Mouse (Mus musculus) urinary bladder, postnatal 14 days (tissue): ENCODE results near the gene Vdr.

ENCODE experiments used
- DNase-seq: peaks from one replicate; pipeline ENCODE4 v3.0.0; 2021; ENCODE audit warnings: low spot score

The Vdr gene

DNA sequence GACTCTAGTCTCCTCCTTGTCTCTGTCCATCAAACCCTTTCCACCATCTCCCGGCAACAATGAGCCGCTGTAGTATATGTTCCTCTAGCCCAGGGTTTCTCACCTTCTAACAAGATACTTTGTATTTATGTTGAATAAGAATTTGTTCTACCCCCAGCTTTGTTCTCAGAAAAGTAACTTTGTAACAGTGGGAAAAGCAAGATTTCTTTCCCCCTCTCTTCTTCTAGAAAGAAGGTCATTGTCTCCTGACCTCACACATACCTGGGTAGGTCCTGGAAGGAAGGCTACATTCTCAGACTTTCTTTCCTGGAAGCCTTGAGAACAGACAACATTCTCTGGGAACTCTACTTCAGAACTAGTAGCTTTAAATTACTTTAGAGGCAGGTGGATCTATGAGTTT is at the start of gene Vdr:
Vdr (minus strand) TSS at position 101 of the 400 bp plus-strand sequence.
- no peak for DNase-seq

DNA sequence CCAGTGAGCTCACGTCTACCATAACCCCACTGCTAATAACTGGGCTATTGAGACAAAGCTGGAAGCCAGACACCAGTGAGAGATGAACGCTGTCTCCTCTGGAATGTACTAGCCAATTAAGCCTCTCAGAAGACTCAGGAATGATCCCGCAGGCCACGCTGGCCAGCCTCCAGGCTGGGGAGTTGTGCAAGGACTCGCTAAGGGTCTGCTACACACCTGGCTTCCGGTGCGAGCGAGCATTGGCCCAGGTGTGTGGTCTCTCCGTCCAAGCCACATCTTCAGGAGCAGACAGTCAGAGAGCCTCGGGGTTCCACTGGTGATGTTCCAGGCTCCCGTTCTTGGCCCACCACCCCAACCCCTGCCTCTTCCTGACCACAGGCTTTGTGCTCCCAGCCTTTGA is 46.0 kb upstream of the Vdr start:
- no peak for DNase-seq

DNA sequence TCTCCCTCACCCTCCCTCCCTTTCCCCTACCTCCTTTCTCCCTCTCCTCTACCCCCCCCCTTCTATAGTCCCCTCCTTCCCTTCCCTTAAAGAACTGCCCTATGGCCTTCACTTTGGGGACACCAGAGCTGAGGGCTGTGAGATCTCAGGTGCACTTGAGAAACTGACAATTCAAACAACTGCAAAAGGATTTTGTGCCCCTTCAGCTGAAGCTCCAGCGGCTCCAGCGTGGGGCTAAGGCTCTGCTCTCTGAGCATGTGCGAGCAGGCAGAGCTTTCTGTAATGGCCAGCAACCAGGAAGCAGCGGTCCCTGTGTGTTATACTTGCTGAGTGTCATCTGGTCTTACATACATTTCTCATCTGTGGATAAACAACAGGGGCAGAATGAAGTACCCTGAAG is 45.3 kb upstream of the Vdr start:
- DNase-seq: no peak

DNA sequence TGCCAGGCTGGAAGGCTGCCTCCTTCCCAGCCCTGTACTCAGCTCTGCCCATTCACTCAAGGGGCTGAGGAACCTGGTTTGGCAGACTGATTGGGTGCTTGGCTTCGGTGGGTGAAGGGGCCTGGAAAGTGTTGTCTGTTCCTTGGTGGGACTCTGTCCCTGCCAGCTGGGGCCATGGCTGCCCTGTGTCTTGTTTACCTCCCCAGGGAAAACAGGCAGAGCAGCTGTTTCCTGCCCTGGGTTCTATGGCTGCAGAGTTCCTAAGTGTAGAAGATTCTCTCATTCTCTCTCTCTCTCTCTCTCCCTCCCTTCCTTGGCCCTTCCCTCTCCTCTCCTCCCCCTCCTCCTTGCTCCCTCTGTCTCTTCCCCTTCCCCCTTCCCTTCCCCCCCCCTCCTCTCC is 44.9 kb upstream of the Vdr start:
- DNase-seq: no peak

DNA sequence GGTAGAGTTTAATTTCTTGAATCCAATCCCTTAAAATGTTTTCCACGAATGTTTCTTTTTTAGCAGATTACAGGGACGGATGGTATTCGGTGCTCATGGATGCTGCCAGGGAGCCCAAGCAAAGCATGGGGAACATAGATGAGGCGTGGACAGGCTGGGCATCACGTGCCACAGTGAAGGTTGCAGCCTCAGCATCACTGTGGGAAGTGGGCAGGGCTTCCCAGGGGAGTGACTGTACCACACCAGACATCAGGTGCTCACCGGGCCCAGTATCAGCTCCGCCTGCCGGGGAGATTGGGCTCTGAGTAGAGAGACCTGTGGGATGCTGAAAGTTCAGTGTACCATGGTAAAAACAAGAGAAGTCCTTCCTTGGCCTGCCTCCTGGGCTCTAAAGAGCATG is 44.2 kb upstream of the Vdr start:
- DNase-seq: no peak

DNA sequence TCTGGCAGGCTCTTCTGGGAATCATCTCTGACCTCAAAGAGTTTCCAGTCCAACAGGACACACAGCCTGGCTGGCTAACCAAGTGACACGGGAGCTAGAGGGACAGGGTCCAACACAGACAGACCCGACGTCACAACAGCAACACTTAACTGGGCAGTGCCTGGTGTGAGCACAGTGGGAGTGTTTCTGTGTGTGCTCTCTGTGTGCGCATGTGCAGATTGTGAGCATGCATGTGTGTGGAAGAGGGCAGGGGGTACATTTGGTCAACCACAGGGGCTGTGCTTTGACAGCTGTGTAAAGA is 42.4 kb upstream of the Vdr start:
- DNase-seq: no peak

DNA sequence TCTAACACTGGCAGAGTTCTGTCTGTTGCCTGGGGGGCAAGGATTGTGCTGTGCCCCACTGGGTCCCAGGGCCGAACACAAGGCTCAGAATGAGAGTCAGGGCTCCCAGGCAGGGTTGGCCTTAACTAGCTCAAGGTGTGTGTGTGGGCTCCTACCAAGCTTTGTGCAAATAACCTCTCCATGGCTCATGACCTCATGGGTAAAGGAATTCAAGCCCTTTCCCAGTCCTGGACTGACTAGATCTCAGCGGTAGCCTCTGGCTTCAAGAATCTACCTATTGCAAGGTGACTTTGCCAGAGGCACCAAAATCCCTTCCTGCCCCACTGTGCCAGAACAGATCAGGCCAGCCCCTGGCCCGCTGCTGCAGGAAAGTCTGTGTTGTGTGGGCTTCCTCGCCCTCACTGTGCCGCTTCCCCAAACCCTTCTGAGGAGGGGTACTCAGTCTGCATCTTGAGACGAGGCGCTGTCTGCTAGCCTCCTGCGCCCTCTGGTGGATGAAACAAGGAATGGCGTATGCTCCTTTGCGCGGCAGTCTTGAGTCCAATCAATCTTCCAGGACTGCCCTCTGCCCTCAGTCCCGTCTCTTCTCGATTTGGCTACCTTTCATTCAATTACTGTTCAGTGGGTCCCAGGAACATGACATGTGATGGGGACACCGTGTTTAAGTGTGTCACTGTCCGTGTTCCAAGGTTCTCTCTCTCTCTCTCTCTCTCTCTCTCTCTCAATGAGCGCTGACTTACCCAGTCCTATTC is 41.9 kb upstream of the Vdr start:
- peak; percentile 46 for DNase-seq

DNA sequence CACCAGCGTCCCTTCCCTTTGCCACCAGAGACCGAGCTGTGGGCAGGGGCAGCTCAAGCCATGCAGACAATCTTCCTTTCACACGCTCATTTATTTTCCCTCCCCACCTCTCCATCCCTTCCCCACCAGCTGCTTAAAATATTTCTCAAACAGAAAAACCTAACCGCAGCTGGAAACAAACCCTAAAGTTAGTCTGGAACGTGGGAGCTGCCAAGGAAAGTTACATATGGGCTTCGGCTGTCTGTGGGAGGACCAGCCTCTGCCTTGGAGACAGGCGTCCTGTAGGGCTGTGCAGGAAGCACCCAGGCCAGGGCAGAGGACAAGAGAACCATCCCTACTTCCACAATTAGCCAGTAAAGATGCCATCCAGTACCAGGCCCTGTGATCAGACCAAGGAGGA is 39.8 kb upstream of the Vdr start:
- DNase-seq: no peak

DNA sequence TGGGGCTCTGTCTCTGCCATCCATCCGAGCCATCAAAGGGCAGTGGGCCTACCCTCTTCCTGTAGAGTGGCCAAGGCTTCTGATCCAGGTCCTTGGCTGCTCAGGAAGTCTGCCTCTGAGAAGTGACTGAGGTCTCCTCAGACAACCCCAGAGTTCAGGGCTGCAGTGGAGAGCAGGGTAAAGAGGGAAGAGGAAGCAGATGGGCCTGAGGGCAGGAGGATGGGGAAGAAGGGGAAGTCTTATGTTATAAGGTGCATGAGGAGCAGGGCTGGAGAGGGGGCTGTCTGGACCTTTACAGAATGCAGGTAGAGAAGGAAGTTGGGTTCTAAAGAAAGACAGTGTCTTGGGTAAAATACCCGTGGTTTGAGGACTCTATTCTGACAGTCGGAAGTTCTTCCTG is 39.3 kb upstream of the Vdr start:
- DNase-seq: no peak

DNA sequence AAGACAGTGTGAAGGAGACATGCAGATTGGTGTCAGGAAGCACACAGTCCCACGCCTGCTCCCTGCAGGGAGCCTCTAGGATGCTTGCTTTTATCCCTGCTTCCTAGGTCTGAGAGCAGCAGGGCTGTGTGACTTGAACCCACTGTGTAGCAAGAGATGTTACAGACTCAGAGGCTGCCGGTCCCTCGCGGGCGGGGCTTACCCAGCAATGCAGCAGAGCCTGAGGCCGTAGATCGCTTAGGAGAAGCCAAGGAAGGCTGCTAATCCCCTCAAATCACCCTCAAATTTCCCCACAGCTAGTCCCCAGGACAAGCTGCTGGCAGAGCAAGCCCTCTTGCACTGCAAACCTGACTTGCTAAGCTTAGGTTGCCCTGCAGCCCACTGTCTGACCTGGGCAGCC is 38.3 kb upstream of the Vdr start:
- no peak for DNase-seq

DNA sequence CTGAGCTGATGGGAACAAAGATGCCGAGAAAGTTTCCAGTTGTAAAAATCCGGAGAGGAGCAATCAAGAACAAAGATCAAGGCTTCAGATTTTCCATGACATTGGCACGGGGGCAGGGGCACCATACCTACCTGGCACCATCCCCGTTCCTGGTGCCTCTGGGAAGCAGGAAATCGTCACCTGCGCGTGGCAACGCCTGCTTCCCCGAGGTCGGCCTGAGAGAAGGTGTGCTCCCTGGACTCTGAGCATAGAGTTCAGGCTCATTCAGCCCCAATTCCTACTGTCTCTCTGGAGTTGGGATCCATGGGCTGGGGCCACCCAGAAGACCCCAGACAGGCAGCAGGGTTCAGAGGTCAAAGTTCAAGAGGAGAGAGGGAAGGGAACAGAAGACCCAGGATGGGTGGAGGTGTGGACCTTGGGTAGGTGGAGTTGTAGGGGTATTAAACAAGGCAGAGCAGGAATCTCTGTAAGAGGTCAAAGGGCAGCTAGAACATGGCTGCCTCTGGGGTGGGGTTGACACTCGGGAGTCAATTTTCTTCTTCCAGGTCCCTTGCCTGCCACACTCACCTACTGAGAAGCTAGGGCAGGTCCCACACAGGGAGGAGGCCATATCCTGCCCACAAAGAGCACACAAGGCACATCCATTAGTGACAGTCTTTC is 35.4 kb upstream of the Vdr start:
- DNase-seq: no peak

DNA sequence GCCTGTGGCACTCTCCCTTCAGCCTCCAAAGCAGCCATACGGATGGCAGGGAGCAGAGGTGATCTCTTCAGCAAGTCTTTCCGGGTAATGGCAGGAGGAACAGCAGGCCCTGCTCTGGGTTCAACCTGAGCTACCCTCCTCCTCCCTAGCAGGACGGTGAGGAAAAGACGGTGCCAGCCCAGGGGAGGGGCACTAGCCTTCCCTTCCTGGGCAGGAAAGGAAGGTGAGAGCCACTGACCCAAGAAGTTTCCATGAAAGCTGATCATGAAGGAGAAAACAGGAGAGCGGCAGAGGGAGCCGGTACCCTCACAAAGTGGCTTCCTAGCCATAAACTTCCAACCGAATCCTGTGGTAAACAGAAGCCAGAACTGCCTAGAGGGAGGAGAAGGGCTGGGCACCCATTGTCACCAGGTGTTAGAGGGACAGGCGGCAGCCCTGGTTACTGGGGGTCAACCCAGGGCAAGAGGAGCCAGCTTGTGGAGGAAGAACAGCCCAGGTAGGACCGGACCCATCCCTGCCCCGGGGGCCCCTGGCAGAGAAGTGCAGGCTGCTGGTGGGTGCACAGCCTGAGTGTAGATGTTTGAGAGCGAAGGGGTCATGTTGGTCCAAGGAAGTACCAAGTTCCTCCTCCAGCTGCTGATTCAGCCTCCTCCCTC is 34.6 kb upstream of the Vdr start:
- DNase-seq: no peak

DNA sequence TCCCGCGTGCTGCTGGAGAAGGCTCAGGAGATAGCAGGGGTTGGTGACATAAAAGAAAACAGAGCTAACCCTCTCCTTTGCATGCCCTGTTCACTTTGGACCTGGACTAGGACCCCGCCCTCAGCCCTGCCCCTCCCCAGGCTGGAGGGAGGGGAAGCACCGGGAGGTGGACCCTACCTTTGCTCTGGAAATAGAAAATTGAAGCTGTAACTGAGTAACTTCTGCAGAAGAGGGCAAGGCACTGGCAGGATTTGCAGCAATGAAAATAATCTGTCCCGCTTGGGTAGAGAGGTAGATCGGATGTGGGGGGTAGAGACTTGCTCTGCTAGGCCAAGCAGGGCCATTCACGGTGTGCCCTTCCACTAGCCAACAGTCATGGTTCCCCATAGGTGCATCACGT is 32.9 kb upstream of the Vdr start:
- DNase-seq: no peak

DNA sequence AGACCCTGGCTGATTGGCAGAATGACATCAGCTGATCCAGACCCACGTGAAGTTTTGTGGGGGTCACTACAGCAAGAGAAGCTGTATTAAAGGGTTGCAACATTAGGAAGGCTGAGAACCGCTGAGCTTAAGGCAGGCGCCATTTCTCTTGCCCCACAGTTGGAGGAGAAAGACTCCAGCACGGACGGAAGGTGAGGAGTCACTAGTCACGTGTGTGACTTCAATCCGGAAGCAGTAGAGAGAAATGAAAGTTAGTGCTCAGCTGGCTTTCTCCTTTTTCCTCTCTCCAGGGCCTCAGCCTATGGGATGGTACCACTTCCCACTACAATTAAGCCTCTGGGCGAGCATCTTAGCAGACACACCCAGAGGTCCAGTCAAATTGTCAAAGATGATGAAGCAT is 32.1 kb upstream of the Vdr start:
- DNase-seq: no peak

DNA sequence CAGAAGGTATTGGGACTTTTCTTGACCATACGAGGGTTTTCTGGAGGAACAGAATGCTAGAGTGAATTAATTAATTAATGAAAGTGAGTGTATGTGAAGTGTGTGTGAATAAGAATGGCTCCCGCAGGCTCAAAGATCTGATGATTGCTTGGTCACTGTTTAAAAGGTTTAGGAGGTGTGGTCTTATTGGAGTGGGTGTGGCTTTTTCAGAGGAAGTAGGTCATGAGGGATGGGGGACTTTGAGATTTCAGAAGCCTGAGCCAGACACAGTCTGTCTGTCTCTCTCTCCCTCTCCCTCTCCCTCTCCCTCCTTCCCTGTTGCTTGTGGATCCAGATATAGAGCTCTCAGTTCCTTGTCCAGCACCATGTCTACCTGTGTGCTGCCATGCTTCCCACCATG is 30.9 kb upstream of the Vdr start:
- no peak for DNase-seq

DNA sequence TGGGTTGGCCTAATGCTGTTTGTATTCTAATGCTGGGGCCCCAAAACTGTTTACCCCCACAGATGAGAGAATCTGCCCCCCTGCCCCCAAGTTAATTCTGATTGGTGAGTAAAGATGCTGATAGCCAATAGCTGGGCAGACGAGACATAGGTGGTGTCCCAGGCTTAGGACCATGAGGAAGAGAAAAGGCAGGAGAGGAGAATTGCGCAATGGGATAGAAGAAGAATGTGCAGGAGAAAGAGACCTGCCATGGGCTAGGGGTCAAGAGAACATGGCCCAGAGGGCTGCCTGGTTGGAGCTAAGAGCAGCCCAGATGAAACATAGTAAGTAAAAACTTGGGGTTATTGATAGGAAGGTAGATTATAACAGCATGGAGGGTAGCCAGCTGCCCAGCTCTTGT is 29.7 kb upstream of the Vdr start:
- no peak for DNase-seq

DNA sequence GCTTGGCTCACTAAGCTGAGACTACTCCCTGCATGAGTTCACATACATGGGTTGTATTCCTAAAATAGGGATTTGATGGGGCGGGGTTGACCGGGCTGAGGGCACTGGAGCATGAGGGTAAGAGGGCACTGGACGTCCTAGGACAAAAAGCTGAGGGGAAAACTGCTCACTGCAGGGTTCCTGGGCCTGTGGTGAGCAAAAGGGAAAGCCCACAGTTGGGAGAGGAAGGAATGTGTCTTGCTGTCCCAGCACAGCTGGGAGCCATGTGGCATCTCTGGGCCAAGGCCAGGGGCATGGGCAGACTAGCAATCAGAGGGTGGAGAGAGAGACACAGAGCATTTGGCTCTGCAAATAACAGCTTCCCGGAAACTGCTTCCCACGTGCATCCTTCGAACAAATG is 28.1 kb upstream of the Vdr start:
- no peak for DNase-seq

DNA sequence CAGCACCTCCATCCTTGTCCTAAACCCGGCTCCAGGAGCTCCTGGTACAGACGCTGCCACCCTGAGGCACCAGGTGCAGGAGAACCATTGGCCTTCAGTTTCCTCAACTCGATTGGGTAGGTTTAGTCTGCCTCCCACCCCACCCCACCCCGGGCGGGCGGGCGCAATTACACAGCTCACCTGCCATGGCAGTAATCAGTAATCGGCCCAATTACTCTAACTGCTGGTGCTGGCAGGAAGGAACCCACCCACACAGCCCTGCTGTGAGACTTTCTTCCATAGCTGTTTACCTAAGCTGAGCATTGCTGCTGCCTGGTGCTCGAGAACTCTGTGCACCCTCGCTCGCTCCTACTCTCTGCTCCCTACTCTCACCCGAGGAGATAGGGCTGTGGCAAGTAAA is 22.0 kb upstream of the Vdr start:
- DNase-seq: no peak

DNA sequence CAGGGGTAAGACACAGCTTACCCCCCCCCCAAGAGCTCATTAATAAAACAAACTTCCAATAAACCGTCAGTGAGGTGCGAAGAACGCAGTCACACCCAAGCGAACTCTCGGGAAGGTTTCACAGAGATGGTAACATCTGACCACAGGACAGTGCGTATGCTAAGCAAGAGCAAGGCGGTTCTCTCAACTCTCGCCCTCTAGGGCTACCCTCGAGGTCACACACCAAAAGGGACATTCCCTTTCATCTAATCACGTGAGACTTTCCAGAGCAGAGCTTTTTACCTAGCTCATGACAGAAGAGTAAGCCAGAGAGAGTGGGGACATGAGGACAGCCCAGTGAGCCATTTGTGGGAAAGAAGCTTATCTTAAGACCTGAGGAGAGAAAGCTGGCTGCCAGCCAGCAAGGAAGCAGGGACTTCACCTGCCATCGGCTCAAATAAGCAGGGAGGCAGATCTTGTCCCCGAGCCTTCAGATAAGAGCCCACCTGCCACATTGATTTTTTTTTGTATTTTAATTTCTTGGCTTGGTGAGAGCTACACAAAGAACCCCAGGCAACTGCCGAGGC is 18.9 kb upstream of the Vdr start:
- DNase-seq: no peak

DNA sequence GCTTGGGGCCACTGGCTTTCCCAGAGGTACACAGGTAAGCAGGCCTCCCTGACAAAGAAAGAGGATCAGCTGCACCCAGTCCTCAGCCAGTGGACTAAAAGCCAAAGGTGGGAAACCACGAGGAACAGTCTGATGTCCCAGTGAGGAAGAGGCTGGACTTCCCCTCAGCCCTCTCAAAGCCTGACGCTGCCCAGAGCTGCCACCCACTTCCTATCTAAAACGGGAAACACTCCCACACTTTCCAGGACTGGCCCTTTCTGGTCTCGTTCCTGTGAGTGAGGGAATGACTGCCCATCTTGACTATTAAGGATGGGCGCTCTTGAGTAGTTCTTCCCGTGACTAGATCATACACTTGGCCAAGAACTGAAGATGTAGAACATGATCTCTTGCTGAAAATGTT is 17.4 kb upstream of the Vdr start:
- DNase-seq: no peak

DNA sequence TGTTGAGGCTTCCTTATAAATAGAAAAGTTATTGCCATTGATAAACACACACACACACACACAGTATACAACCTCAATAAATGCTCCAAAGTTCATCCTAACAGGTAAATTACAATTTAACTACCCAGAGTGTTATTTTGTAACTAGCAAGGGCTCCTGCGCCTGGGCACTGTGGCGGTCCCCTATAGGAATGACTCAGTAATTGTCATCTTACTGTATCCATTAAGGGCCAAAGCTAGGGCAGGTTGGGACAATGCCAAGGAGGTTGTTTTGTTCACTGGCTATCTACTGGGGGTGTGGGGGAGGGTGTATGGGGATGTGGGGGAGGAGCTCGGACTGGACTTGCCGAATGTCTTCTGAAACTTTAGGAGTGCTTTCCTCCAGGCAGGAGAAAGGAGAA is 16.6 kb upstream of the Vdr start:
- no peak for DNase-seq

DNA sequence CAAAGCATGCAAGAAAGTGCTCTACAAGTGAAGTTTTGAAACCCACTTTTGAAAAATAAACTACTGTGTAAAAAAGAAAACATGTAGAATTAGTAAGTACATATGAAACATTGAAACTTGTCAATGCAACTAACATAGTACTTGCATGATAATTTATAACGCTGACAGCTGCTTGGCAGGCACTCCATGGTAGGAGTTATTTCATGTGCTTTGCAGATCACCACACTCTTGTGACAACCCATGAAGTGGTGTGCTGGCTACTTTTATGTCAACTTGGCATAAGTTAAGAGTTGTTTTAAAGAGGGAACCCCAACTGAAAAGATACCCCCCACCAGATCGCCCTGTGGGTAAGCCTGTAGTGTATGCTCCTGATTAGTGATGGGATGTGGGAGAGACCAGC is 12.0 kb upstream of the Vdr start:
- DNase-seq: no peak

DNA sequence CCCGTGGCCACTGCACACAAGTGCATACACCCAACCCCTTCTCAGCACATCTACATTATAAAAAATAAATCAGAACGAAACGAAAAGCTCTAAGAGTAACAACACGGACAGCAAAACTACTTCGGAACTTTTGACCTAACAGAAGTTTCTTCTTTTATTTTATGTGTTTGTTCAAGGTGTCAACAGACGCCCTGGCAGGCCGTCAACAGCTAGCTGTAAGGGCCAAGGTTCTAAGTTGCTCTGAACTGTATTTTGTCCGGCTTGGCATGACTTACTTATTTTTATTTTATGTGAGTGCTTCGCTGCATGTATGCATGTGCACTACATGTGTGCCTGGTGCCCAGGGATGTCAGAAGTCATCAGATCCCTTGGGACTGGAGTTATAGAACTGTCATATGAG is 11.4 kb upstream of the Vdr start:
- no peak for DNase-seq

DNA sequence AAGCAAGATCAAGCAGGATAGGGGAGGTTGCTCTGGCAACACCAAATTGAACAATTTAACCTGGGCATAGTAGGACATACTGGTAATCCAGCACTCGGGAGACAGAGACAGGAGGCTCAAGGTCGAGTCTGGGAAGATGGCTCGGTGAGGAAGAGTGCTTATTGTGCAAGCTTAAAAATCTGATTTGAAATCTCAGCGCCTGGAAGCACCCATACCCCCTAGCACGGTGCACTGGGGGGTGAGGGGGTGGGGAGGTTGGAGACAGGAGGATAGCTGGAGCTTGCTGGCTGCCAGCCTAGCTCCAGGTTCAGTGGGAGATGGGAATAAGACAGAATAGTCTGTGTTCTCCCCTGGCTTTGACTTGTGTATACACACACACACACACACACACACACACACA is 9.9 kb upstream of the Vdr start:
- no peak for DNase-seq
